Mouse (Mus musculus) frontal cortex, postnatal 25 days (tissue): ENCODE measurements at regions not wholly inside any gene's neighbourhood (a gene's known extent, or its start where the extent isn't known, plus 50 kb on each side); places are given as distances from the start of the nearest gene placed in this dataset.
A peak's percentile ranks its signal among the peaks of the same experiment; 100 is the strongest.

Experiments
- DNase-seq, 2 experiments: peaks; one replicate each; pipeline ENCODE4 v3.0.0; 2022; ENCODE audit warnings: low spot score in 2 of 2

DNA sequence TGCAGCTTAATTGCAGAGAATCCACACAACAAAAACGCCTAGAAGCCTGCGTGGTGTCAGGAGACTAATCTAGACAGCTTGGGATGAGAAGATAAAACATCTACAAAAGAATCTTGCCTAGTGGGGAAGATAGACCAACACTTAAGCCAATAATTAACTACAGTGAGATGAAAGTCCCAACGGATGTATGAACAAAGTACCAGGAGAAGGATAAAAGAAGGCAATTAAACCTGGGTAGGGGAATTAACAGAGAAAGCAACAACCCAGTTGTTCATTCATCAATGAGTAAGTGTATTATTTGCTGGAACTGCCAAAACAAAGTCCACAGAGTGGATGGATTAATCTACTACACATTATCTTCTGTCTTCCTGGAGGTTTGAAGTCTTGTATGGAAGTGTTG is 99.8 kb downstream of the Olfm4 start:
- no peak for DNase-seq

DNA sequence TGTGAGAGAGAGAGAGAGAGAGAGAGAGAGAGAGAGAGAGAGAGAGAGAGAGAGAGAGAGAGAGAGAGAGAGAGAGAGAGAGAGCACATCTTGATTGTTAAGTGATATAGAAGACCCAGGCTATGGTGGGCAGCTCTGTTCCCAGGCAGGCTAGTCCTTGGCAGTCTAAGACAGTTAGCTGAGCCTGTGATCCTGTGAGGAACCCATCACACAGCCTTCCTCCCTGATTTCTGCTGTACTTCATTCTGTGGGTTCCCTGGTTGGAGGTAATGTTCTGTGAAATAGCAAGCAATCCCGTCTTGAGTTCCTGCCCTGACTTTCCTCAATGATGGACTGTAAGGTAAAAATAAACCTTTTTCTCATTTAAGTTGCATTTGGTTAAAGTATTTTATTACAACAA is 113.4 kb downstream of the Olfm4 start:
- DNase-seq = no peak

DNA sequence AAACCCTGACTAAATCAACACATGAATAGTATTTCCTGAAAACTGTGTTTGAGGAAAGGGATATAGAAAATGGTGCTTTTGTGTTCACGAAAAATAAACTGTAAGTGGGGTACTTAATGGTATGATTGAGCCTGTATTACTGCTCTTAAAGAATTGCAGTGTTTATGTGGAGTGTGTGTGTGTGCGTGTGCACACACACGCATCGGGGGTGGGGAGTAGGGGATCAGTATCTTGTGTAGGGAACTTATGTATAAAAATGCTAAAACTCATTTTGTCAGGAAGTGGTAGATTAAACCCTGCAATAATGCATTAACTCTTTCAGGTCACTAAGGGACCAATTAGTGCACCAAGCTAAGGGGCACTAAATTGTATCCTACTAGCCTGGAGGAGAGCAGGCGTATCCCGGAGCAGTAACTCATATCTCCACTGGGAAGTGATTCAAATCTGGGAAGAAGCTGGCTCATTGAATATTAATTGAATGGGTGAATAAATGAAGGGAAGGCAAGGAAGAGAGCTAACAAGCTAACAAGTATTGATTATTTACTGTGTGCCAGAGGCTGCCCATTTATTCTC is 129.3 kb downstream of the Olfm4 start:
- DNase-seq = no peak

DNA sequence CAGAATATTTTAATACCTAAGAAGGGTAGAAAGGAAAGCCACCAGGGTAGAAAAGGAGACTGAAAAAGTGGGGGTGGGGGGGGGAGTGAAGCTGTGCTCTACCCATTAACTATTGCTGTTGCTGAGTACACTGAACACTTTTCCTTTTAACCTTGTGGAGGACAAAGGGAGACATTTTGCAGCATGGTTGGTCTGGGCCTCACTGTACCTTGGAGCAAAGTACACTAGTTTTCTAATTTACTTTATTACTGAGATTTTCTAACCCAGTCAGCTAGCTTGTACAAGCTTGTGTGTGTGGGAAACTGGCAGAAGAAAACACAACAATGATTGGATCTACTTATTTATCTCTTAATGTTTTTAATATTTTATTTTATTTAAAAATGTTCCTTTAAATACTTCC is 130.4 kb downstream of the Olfm4 start:
- no peak for DNase-seq

DNA sequence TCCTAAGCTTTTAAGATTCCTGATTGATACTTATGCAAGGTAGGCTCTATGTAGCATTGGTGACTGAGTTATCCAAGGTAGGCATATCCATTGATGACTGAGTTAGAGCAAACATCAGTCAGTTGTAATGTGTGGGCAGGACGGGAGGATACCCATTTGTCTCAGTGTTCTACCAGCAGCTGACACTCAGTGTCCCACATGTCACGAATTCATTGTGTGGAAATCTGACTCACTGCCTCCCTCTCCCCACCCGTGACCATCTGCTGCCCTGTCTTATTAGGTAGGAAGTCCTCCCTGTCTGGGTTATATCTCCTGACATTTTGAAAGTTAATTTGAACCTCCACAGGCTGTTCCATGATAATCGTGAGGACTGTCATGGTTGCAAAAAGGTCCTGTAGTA is 141.3 kb downstream of the Olfm4 start:
- DNase-seq = no peak

DNA sequence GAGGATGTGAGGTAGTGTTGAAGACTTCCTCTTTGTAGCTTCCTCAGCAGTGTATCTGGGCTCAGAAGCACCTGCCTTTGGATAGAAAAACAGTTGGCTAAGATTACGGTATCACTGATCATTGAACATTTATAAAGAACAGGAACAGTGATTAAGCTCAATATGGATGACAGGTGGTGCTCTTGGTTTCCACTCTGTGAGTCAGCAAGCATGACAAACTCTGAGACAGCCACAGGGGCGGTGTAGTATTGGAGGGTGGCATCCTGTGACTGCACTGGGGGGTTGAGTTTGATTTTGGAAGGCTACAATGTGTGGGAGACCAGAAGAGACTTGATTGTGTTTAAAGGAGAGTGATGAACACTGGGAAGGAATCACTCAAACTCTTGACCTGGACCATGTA is 144.3 kb downstream of the Olfm4 start:
- no peak for DNase-seq

DNA sequence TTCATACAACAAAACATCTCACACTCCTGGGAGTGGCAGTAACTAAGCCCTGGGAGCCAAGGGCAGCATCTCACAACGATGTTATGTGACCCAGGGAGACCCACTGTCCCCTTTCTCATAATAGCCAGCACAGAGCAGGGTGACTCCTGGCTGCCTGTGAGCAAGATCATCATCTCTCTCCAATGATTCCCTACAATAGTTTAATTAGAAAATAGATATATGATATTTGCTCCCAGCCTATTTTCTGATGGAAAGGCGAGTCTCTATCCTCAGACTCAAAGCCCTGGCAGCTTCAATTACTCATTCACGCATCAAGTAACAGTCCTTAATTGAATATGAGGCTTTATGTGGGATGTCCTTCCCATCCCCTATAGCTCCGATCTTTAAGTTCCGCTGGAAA is 153.7 kb downstream of the Olfm4 start:
- no peak for DNase-seq

DNA sequence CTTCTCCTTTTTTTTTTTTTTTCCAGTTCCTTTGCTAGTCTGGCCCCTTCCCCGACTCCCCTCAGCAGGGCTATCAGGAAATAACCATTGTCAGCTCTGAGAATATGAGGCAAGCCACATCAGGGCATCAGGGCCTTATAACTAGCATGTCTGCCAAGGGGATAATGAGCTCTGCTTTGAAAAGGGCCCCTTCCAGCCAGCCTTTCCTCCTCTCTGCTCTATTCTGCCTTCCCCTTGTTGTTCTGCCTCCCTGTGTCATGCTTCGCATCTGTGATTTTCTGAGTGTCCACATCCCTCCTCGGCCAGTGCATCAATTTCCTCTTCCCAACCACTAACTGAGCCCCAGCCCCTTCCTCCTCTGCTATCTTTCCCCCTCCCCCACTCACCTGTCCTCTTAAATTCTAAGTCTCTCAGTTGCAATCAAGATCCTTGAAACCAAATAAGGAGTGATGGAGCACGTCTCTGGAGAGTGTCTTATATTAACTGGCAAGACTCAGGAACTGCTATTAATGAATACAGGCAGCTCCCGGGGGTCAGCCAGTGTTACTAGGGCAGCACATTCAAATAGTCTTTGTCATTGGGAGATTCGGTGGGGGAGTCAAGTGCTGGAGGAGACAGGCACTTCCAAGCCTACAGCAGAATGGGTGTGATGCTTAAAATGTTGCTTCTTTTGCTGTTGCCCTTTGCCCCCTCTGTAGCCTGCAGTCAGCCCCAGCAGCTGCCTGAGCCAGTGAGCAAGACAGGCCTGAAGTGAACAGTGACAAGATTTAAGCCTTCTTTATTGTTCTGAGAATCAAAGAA is 155.3 kb downstream of the Olfm4 start:
- no peak for DNase-seq

DNA sequence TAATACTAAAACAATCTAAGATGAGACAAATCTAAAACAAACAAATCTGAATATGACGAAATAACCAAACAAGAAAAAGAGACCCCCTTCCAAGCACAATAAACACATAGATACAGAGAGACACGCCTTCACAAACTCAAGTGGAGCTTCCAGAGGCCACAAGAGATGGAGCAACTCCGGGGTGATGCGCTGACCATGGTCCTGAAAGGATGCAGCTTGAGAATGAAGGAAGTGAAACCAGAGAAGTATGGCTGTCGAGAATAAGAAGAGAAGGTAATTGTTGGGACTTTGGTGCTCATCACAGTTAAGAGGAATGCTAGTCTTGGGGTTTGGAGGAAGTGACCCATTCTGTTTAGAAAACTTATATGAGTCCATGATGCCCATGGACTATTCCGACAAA is 173.1 kb downstream of the Olfm4 start:
- DNase-seq = no peak

DNA sequence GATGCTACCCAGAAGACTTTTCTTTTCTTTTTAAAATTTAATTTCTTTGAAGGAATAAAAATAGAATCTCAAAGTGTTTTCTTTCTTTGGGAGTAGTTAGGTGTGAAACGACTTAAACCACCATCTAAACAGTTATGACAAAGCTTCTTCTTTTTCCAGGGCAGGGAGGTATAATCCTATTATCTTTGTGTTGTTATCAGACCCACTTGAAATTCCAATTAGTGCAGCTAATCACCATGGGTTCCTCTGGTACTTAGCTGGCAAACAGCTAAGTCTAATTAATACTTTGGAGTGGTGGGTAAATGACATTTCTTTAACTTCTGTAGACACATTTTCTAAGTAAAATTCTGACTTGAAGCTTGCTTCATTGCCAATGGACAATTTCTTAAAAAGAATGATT is 185.3 kb downstream of the Olfm4 start:
- DNase-seq = no peak

DNA sequence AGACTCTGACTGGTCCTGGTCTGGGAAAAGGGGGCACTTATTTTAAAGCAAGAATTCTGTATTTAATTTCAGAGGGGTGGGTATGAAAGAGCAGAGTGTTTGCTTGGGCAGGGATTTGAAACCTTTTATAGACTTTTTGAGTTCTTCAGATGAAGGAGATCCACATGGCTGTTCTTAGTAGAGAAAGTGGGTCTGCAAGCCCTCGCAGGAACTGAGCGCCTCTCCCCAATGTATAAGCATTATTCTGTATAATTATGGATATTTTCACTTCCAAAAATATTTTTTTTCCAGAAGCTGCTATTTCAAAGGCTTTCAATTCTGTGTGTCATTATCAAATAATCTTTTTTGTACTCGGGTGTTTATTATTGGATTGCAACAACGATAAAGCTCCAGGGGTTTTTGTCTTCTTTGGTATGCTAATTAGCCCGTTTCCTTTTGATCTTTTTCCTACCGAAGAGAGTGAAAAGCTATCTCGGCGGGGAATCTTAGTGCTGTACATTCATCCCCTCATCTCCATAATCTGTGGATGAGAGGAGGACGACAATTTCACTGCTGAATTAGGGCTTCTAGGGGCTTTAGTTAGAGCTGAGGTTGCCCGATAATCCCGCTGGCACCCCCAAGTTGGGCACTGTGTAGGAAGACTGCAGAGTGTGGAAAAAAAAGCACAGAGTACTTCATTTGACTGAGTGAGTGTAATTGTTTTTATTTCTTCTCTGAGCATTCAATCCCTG is 186.7 kb downstream of the Olfm4 start:
- DNase-seq = no peak

DNA sequence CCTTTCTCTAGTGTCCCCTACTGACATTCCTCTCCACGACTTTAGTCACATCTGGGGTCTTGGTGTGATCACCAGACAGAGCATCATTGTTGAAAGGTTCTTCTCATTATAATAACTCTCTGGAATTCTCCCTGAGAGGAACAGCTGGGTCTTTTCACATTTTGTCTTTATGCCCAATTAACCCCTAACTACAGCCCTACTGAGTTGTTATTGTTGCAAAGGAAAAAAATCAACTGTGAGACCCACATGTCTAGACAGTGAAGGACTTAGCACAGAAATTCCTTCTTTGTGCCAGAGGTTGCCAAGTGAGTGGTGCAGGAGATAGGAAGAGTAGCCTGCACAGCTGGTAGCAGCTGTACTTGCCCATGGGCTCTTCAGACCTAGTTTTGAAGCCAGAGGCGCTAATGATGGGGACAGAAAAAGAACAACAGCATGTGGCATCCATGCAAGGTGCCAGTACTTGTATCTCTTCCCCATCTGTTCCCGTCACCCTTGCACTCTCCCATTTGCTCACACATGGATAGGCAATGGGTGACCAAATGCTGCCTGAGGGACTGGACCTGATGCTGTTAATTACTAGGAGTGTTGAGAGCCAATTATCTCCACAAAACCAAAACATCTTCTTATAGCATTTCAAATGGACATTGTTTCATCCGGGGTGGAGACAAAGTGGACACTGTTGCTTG is 189.1 kb downstream of the Olfm4 start:
- no peak for DNase-seq

DNA sequence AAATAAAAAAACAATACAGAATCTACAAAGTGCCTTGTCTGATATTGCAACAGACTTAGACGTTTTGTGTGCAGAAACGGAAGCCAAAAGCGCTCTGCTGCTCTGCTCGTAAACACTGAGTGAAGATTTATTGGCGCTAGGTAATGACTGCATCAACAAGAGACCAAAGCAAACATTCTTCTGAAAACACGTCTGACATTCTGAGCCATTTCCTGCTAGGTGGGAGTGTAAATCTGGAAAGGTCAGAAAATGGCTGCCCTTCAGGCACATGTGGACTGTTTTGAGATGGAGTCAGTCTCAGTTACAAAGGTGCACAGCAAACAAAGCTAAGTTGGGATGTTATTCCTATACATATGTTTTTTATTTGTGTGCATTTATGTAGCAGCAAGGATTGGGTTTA is 192.6 kb downstream of the Olfm4 start:
- no peak for DNase-seq

DNA sequence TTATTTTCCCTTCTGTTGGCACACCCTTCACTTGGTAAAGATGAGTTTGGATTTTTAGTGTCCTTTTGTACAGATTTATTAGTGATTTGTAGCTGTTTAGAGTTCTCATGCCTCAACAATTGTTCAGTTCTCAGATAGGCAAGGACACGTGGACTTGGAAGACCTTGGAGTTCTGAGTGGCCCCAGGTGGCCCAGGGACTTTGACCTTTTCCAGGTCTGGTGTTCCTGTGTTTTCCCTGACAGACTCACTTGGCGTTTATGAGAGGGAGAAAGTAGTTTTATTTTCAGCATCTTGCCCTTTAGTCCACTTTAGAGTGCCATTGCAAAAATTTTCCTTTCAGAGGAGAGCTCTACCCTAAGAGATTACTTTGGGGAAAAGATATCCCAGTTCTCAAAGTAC is 211.2 kb downstream of the Olfm4 start:
- no peak for DNase-seq

DNA sequence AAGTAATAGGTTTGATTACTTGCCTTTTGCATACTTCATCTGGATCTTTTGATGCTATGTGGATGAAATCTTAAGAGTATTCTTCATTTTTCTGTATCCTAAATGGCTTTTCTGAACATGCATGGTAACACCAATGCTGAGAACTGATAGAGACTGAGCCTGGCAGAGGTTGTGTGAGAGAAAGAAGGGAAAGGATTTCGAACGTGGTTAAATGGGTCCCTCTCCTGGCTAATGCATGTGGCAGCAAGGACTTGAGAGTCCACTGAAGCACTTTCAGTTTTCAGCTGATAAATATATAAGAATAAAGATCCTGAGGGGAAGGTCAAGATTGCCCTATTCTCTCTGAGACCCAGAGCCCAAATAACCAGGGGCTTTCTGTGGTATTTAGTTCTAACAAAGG is 229.0 kb downstream of the Olfm4 start:
- DNase-seq = peak in 1 of 2 experiments; percentile 16

DNA sequence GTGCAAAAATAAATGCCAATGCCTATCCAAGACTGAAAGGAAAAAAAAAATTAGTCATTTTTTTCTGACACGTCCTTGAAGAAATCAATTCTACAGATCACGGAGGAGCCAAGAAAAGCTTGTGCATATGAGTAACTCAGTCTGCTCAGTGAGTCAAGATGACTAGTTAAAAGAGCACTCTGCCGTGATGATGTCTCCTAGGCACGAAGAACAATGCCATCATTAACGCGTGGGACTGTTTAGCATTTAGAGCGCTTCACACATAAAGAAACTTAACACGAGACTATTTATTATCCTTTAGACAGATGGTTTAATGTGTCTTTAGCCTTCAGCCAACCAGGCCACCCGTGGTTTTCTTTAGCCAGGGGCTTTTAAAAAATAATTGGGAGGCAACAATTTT is 229.8 kb downstream of the Olfm4 start:
- DNase-seq = no peak

DNA sequence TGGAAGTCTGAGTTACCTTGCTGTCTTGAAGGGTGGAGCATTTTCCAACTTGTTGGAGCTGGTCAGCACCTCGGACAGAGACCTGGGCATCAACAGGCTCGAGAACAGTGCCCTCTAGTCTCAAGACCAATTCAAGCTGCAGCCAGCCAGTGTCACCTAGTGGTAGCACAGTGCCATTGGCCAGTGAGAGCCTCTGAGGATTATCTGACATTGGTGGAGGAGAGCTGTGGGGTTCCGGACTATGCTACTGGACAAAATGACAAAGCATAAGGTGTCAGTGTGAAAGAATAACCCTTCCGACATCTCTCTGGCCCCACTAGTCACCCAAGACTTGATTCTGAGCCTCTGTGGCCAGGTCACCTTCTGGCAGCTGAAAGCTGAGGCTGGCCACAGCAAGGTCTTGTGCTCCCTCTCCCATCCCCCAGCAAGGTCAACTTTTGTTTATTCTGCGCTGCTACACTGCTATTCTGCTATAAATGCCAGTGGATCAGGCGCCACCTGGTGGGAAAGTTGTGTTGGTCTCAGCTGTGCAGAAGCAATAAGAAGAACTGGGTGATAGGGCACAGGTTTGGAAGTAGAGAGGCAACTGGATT is 232.2 kb downstream of the Olfm4 start:
- DNase-seq = peak; percentile 17 to 50

DNA sequence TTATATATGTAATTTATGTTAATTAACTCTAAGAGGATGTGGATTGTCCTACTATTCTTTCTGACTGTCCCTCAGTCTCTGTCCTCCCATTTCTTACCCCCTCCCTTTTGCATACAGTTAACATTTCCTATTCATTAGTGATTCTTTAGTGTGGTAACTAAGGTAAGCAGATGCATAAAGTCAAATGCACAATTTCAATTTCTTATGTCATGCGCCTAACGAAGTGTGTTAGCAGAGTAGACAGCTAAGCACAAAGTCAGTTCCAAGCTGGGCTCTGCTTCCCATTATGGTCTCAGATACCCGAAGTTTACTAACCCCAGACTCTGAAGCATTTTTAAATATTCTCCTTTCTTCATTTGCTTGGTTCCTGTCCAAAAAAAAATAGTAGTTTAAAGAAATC is 248.2 kb downstream of the Olfm4 start:
- no peak for DNase-seq

DNA sequence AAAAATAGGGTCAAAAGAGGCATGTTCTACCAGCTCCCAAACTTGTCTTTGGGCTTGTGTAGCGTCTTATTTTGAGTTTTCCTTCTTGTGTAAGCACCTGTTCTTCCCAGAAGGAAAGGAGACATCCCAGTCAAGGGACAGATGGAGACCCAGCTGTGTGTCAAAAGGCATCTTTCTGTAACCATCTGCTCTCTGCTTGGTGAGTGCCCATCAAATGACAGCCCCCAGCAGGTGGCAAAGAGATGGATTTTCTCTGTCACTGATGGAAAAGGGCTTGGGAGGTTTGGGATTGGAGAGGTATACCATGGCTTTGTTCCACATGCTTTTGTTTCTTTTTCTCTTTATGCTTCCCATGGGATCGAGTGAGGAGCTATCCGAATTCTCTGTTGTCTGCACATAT is 249.1 kb downstream of the Olfm4 start:
- no peak for DNase-seq

DNA sequence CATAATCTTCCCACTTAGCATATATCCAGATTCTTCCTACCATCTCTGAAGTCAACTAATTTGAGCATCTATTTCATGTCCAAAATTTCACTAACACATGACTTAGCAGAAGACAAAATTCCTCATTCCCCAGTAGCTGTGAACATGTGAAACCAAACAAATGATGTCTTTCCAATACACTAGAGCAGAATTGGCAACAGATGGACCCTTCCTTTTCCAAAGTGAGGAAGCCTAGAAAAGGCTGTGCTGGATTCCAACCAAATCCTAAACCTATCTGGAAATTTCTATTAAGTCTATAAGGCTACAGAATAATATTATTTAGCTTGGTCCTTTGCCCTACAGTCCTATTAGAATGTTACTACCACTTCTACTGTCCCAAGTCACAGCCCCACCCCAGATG is 253.3 kb downstream of the Olfm4 start:
- no peak for DNase-seq

DNA sequence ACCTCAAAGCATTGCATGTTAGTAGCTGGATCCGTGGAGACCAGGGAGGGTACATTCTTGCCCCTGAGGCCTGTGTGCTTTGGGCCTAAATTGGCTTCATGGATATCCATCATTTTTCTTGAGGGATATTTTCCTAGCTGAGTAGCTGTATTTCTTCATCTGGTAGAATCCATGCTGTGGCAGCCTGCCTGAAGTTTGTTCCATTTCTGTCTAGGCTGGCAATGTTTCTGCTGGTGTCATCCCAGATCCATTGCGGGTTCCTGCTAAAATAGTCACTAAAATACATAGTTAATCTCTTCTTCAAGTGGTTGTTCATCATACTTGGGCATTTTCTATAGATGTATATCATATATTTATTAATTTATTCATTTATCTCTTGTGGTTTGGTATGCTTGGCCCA is 253.7 kb downstream of the Olfm4 start:
- no peak for DNase-seq

DNA sequence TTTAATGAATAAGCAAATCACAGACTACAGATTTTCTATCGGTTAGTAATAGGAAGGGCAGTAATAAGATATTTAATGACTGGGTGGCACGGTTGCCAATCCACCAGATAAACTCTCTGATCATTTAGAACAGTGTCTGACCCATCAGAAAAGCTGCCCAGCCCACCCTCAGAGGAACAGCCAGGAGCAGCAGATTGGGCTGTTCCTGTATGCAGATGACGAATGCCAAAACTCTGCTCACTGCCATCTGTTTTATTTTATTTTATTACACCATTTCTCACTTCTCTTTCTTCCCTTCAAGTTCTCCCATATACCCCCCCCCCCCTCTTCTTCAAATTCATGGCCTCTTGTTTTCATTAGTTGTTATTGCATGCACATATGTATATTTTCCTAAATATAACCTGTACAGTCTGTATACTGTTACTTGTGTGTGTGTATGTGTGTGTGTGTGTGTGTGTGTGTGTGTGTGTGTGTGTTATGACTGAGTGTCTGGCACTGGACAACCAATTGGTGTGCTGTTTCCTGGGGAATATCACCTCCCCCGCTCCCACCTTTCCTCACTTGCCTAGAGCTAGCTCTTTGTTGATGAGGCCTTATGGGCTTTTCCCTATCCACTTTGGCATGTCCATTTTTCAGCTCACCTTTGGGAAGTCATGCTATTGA is 260.9 kb downstream of the Olfm4 start:
- DNase-seq = no peak
